Mouse (Mus musculus): ENCODE data around the gene Usp34. TPM values are rescaled to one million over a fixed set of nuclear protein-coding genes. Genes with fewer than 3 reads are reported as not detected.
"Not testable (repeated sequence)": the region's sequence is repeated elsewhere in the genome, so short reads cannot be mapped to it uniquely, and the experiment has no call there.

The Usp34 gene
- total and polyA plus RNA-seq, 2 experiments from 2014 or later, result 11.4 to 42.7 TPM

- peak overlapping the region; percentile 100 for H3K27ac ChIP-seq (ENCODE audit: low read depth)
- H3K4me2 ChIP-seq (ENCODE audit: low read depth, low read length), result peak overlapping the region; percentile 85
- TF ChIP-seq EP300 (IDR thresholded peaks at IDR 0.05; ENCODE audit: low read depth), result no peak
- no peaks in the 10 kb centered on the region for H3K9me3 ChIP-seq (replicated peaks; ENCODE audit: control insufficient read depth, low read length)
- H3K4me1 ChIP-seq (ENCODE audit: control insufficient read depth, insufficient read depth), result peaks cover 8% of the 10 kb centered on the region
- no peak for DNase-seq (ENCODE audit: low spot score)
- ATAC-seq (ENCODE audit: insufficient read depth, low read depth), result no peak
- WGBS, result 1% methylated on average over 6 of the region's 6 CpGs
- no peaks in the 10 kb centered on the region for H3K27me3 ChIP-seq (ENCODE audit: control insufficient read depth, insufficient read depth, low read length)
- H3K9ac ChIP-seq (replicated peaks; ENCODE audit: low read depth, low read length), result peak overlapping the region; percentile 99
- H3K36me3 ChIP-seq (replicated peaks; ENCODE audit: control insufficient read depth, insufficient read depth, low read length), result no peaks in the 10 kb centered on the region
- H3K4me3 ChIP-seq (ENCODE audit: low read depth, low read length), result peak overlapping the region; percentile 100
Measured at GRCm38 (mm10) chr11:23307566-23307920, 848 bp downstream of the Usp34 start.

- no peak for ATAC-seq (ENCODE audit: insufficient read depth, low read depth)
- no peak for DNase-seq (ENCODE audit: low spot score)
- no peak for TF ChIP-seq EP300 (IDR thresholded peaks at IDR 0.05; ENCODE audit: low read depth)
- no peak for TF ChIP-seq CTCF (IDR thresholded peaks at IDR 0.05; ENCODE audit: low read depth)
- WGBS, result 15% methylated on average over 1 of the region's 1 CpGs
- Histone ChIP-seq H3K4me1 (ENCODE audit: control insufficient read depth, insufficient read depth) (peaks cover 4% of the 10 kb centered on the region), H3K9ac (replicated peaks; ENCODE audit: low read depth, low read length) (no peak overlapping the region), H3K27me3 (ENCODE audit: control insufficient read depth, insufficient read depth, low read length) (no peaks in the 10 kb centered on the region), H3K27ac (ENCODE audit: low read depth) (no peak overlapping the region), H3K36me3 (replicated peaks; ENCODE audit: control insufficient read depth, insufficient read depth, low read length) (no peaks in the 10 kb centered on the region), H3K4me3 (ENCODE audit: low read depth, low read length) (no peak overlapping the region), H3K9me3 (replicated peaks; ENCODE audit: control insufficient read depth, low read length) (no peaks in the 10 kb centered on the region), H3K4me2 (ENCODE audit: low read depth, low read length) (no peak overlapping the region)
Measured at GRCm38 (mm10) chr11:23313496-23313895, 6.8 kb downstream of the Usp34 start.

GRCm38 (mm10) chr11:23329413-23329812, 22.7 kb downstream of the Usp34 start:
- WGBS, result 86% methylated on average over 2 of the region's 2 CpGs

GRCm38 (mm10) chr11:23332136-23332535, 25.4 kb downstream of the Usp34 start:
- Histone ChIP-seq H3K4me2 (ENCODE audit: low read depth, low read length) (no peak overlapping the region), H3K27me3 (ENCODE audit: control insufficient read depth, insufficient read depth, low read length) (no peaks in the 10 kb centered on the region), H3K36me3 (replicated peaks; ENCODE audit: control insufficient read depth, insufficient read depth, low read length) (0 out of 2 replicates have a peak, but pooled peaks cover 8% of the 10 kb centered on the region), H3K4me3 (ENCODE audit: low read depth, low read length) (no peak overlapping the region), H3K9me3 (replicated peaks; ENCODE audit: control insufficient read depth, low read length) (no peaks in the 10 kb centered on the region), H3K9ac (replicated peaks; ENCODE audit: low read depth, low read length) (no peak overlapping the region), H3K4me1 (ENCODE audit: control insufficient read depth, insufficient read depth) (no peaks in the 10 kb centered on the region), H3K27ac (ENCODE audit: low read depth) (no peak overlapping the region)
- DNase-seq (ENCODE audit: low spot score) (no peak), ATAC-seq (ENCODE audit: insufficient read depth, low read depth) (no peak)
- 56% methylated on average over 3 of the region's 3 CpGs for WGBS
- TF ChIP-seq EP300 (IDR thresholded peaks at IDR 0.05; ENCODE audit: low read depth) (no peak), CTCF (IDR thresholded peaks at IDR 0.05; ENCODE audit: low read depth) (no peak)

More at GRCm38 (mm10) chr11:23329413-23329812, 22.7 kb downstream of the Usp34 start:
- Histone ChIP-seq H3K4me3 (ENCODE audit: low read depth, low read length) (no peak overlapping the region), H3K27ac (ENCODE audit: low read depth) (no peak overlapping the region), H3K9ac (replicated peaks; ENCODE audit: low read depth, low read length) (no peak overlapping the region), H3K27me3 (ENCODE audit: control insufficient read depth, insufficient read depth, low read length) (no peaks in the 10 kb centered on the region), H3K4me1 (ENCODE audit: control insufficient read depth, insufficient read depth) (no peaks in the 10 kb centered on the region), H3K36me3 (replicated peaks; ENCODE audit: control insufficient read depth, insufficient read depth, low read length) (0 out of 2 replicates have a peak, but pooled peaks cover 4% of the 10 kb centered on the region), H3K4me2 (ENCODE audit: low read depth, low read length) (no peak overlapping the region), H3K9me3 (replicated peaks; ENCODE audit: control insufficient read depth, low read length) (no peaks in the 10 kb centered on the region)
- TF ChIP-seq EP300 (IDR thresholded peaks at IDR 0.05; ENCODE audit: low read depth) (no peak), CTCF (IDR thresholded peaks at IDR 0.05; ENCODE audit: low read depth) (no peak)
- ATAC-seq (ENCODE audit: insufficient read depth, low read depth), result no peak
- DNase-seq (ENCODE audit: low spot score), result no peak

GRCm38 (mm10) chr11:23335160-23335559, 28.5 kb downstream of the Usp34 start:
- Histone ChIP-seq H3K36me3 (replicated peaks; ENCODE audit: control insufficient read depth, insufficient read depth, low read length) (0 out of 2 replicates have a peak, but pooled peaks cover 15% of the 10 kb centered on the region), H3K4me2 (ENCODE audit: low read depth, low read length) (no peak overlapping the region), H3K4me1 (ENCODE audit: control insufficient read depth, insufficient read depth) (no peaks in the 10 kb centered on the region), H3K4me3 (ENCODE audit: low read depth, low read length) (no peak overlapping the region), H3K9me3 (replicated peaks; ENCODE audit: control insufficient read depth, low read length) (no peaks in the 10 kb centered on the region), H3K9ac (replicated peaks; ENCODE audit: low read depth, low read length) (no peak overlapping the region), H3K27me3 (ENCODE audit: control insufficient read depth, insufficient read depth, low read length) (no peaks in the 10 kb centered on the region), H3K27ac (ENCODE audit: low read depth) (no peak overlapping the region)
- ATAC-seq (ENCODE audit: insufficient read depth, low read depth) (no peak), DNase-seq (ENCODE audit: low spot score) (no peak)
- TF ChIP-seq CTCF (IDR thresholded peaks at IDR 0.05; ENCODE audit: low read depth), result no peak
- TF ChIP-seq EP300 (IDR thresholded peaks at IDR 0.05; ENCODE audit: low read depth), result no peak
- 68% methylated on average over 1 of the region's 1 CpGs for WGBS

- not testable (repeated sequence) for H3K9ac ChIP-seq (replicated peaks; ENCODE audit: low read depth, low read length); H3K4me3 ChIP-seq (ENCODE audit: low read depth, low read length); H3K9me3 ChIP-seq (replicated peaks; ENCODE audit: control insufficient read depth, low read length); H3K4me2 ChIP-seq (ENCODE audit: low read depth, low read length); H3K4me1 ChIP-seq (ENCODE audit: control insufficient read depth, insufficient read depth); H3K27me3 ChIP-seq (ENCODE audit: control insufficient read depth, insufficient read depth, low read length); DNase-seq (ENCODE audit: low spot score); ATAC-seq (ENCODE audit: insufficient read depth, low read depth); H3K27ac ChIP-seq (ENCODE audit: low read depth)
- peaks cover 27% of the 10 kb centered on the region for H3K36me3 ChIP-seq (replicated peaks; ENCODE audit: control insufficient read depth, insufficient read depth, low read length)
- 66% methylated on average over 5 of the region's 5 CpGs for WGBS
Measured at GRCm38 (mm10) chr11:23357226-23357625, 50.5 kb downstream of the Usp34 start.

- H3K4me3 ChIP-seq (ENCODE audit: low read depth, low read length); H3K27me3 ChIP-seq (ENCODE audit: control insufficient read depth, insufficient read depth, low read length); H3K9ac ChIP-seq (replicated peaks; ENCODE audit: low read depth, low read length); ATAC-seq (ENCODE audit: insufficient read depth, low read depth); H3K27ac ChIP-seq (ENCODE audit: low read depth); H3K4me1 ChIP-seq (ENCODE audit: control insufficient read depth, insufficient read depth); DNase-seq (ENCODE audit: low spot score); H3K9me3 ChIP-seq (replicated peaks; ENCODE audit: control insufficient read depth, low read length); H3K4me2 ChIP-seq (ENCODE audit: low read depth, low read length): not testable (repeated sequence)
- peaks cover 44% of the 10 kb centered on the region for H3K36me3 ChIP-seq (replicated peaks; ENCODE audit: control insufficient read depth, insufficient read depth, low read length)
- 21% methylated on average over 1 of the region's 1 CpGs for WGBS
Measured at GRCm38 (mm10) chr11:23359687-23360235, 53.1 kb downstream of the Usp34 start.

Data from heart, postnatal 0 days (tissue).